27 mouse cellular contexts compared by ENCODE assay signal in genomic region chr7:54783550-54784529, GRCm38 (mm10). TPM values are rescaled to one million over a fixed set of nuclear protein-coding genes. Genes with fewer than 3 reads are reported as not detected.
DNase-seq lines count a peak whose midpoint lies in the region; ATAC-seq and TF ChIP-seq lines count a peak whose summit lies in the region.
"Had no signal": no experiment of that assay in that cellular context is flagged by ENCODE, and none has a peak within 500 bp of the region (broad histone marks: within the 10 kb centered on the region; RNA-seq: fewer than 3 reads in every experiment).

No protein-coding gene starts in this region.

- no peak for TF ChIP-seq CTCF in midbrain, postnatal 0 days (IDR thresholded peaks at IDR 0.05)

- no peaks in the 10 kb centered on the region for H3K9me3 ChIP-seq in hindbrain, embryonic 15.5 days
- no peaks in the 10 kb centered on the region for H3K9me3 ChIP-seq in hindbrain, embryonic 10.5 days
- no peaks in the 10 kb centered on the region for H3K9me3 ChIP-seq in midbrain, embryonic 14.5 days (ENCODE audit: control insufficient read depth, low read length)
- no peaks in the 10 kb centered on the region for H3K9me3 ChIP-seq in midbrain, embryonic 13.5 days
- no peaks in the 10 kb centered on the region for H3K9me3 ChIP-seq in midbrain, postnatal 0 days (ENCODE audit: low read length)
- no peaks in the 10 kb centered on the region for H3K9me3 ChIP-seq in liver, embryonic 11.5 days (ENCODE audit: control insufficient read depth, low read length)
- H3K9me3 ChIP-seq: embryonic facial prominence, embryonic 15.5 days; heart, embryonic 12.5 days; midbrain, embryonic 12.5 days had no signal

- no peaks in the 10 kb centered on the region for H3K4me1 ChIP-seq in hindbrain, embryonic 15.5 days (replicated peaks)
- H3K4me1 ChIP-seq in hindbrain, embryonic 10.5 days (replicated peaks) = peaks cover 5% of the 10 kb centered on the region; the same call in 1 of the 2 replicates
- H3K4me1 ChIP-seq in midbrain, embryonic 14.5 days (ENCODE audit: control insufficient read depth, insufficient read depth, low read length) = no peaks in the 10 kb centered on the region
- H3K4me1 ChIP-seq in midbrain, embryonic 13.5 days (replicated peaks) = peaks cover 9% of the 10 kb centered on the region; the same call in 1 of the 2 replicates
- no peaks in the 10 kb centered on the region for H3K4me1 ChIP-seq in midbrain, postnatal 0 days (ENCODE audit: insufficient read depth, low read length)
- no peaks in the 10 kb centered on the region for H3K4me1 ChIP-seq in liver, embryonic 11.5 days (replicated peaks; ENCODE audit: control insufficient read depth, insufficient read depth, low read length)
- H3K4me1 ChIP-seq: embryonic facial prominence, embryonic 15.5 days; heart, embryonic 12.5 days had no signal

- ATAC-seq in hindbrain, embryonic 15.5 days (ENCODE audit: low FRiP score, low read depth) = peak; percentile 68
- peak; percentile 44; the same call in 1 of the 2 replicates for ATAC-seq in midbrain, embryonic 14.5 days (ENCODE audit: low FRiP score, low TSS enrichment)
- ATAC-seq in midbrain, embryonic 13.5 days = no peak
- ATAC-seq in midbrain, postnatal 0 days (ENCODE audit: low FRiP score) = peak; percentile 52; the same call in 1 of the 2 replicates
- ATAC-seq in liver, embryonic 11.5 days (replicated peaks; ENCODE audit: low FRiP score) = no peak
- ATAC-seq: forebrain, embryonic 16.5 days; liver, postnatal 0 days; lung, postnatal 0 days had no signal

- 86% methylated on average over 10 of the region's 10 CpGs for WGBS in hindbrain, embryonic 15.5 days
- WGBS in hindbrain, embryonic 10.5 days = 87% methylated on average over 10 of the region's 10 CpGs
- WGBS in midbrain, embryonic 14.5 days = 91% methylated on average over 10 of the region's 10 CpGs
- 90% methylated on average over 10 of the region's 10 CpGs for WGBS in midbrain, embryonic 13.5 days
- WGBS in midbrain, postnatal 0 days = 92% methylated on average over 10 of the region's 10 CpGs
- WGBS in liver, embryonic 11.5 days = 74% methylated on average over 10 of the region's 10 CpGs

- no peak overlapping the region for H3K4me2 ChIP-seq in hindbrain, embryonic 15.5 days
- H3K4me2 ChIP-seq in midbrain, embryonic 14.5 days (ENCODE audit: low read length) = no peak overlapping the region
- no peak overlapping the region for H3K4me2 ChIP-seq in midbrain, embryonic 13.5 days (replicated peaks)
- H3K4me2 ChIP-seq in midbrain, postnatal 0 days (ENCODE audit: low read depth, low read length, poor library complexity, severe bottlenecking) = no peak overlapping the region
- no peak overlapping the region for H3K4me2 ChIP-seq in liver, embryonic 11.5 days
- H3K4me2 ChIP-seq: embryonic facial prominence, embryonic 15.5 days; heart, embryonic 12.5 days; midbrain, embryonic 12.5 days had no signal

- no peak overlapping the region for H3K9ac ChIP-seq in hindbrain, embryonic 15.5 days
- H3K9ac ChIP-seq in midbrain, embryonic 14.5 days (replicated peaks; ENCODE audit: low read length) = no peak overlapping the region
- no peak overlapping the region for H3K9ac ChIP-seq in midbrain, embryonic 13.5 days (replicated peaks)
- no peak overlapping the region for H3K9ac ChIP-seq in midbrain, postnatal 0 days (replicated peaks; ENCODE audit: low read length, poor library complexity, severe bottlenecking)
- no peak overlapping the region for H3K9ac ChIP-seq in liver, embryonic 11.5 days (ENCODE audit: low read depth, low read length)
- H3K9ac ChIP-seq: embryonic facial prominence, embryonic 15.5 days; heart, embryonic 12.5 days; liver, postnatal 0 days; midbrain, embryonic 12.5 days had no signal

- H3K36me3 ChIP-seq in hindbrain, embryonic 15.5 days = no peaks in the 10 kb centered on the region
- H3K36me3 ChIP-seq in hindbrain, embryonic 10.5 days = no peaks in the 10 kb centered on the region
- no peaks in the 10 kb centered on the region for H3K36me3 ChIP-seq in midbrain, embryonic 14.5 days (ENCODE audit: control insufficient read depth, insufficient read depth, low read length)
- no peaks in the 10 kb centered on the region for H3K36me3 ChIP-seq in midbrain, embryonic 13.5 days
- no peaks in the 10 kb centered on the region for H3K36me3 ChIP-seq in midbrain, postnatal 0 days (ENCODE audit: insufficient read depth, low read length)
- H3K36me3 ChIP-seq in liver, embryonic 11.5 days (ENCODE audit: control insufficient read depth, insufficient read depth, low read length) = no peaks in the 10 kb centered on the region
- H3K36me3 ChIP-seq: embryonic facial prominence, embryonic 15.5 days; heart, embryonic 12.5 days; midbrain, embryonic 12.5 days had no signal

- H3K4me3 ChIP-seq in hindbrain, embryonic 15.5 days = no peak overlapping the region
- H3K4me3 ChIP-seq in hindbrain, embryonic 10.5 days = no peak overlapping the region
- H3K4me3 ChIP-seq in midbrain, embryonic 14.5 days (replicated peaks; ENCODE audit: low read depth, low read length) = no peak overlapping the region
- H3K4me3 ChIP-seq in midbrain, embryonic 13.5 days (replicated peaks) = no peak overlapping the region
- H3K4me3 ChIP-seq in midbrain, postnatal 0 days (ENCODE audit: low read depth, low read length) = no peak overlapping the region
- H3K4me3 ChIP-seq in liver, embryonic 11.5 days (ENCODE audit: low read depth, low read length) = no peak overlapping the region
- H3K4me3 ChIP-seq: embryonic facial prominence, embryonic 15.5 days; heart, embryonic 12.5 days; midbrain, embryonic 12.5 days had no signal

- no peaks in the 10 kb centered on the region for H3K27me3 ChIP-seq in hindbrain, embryonic 15.5 days
- H3K27me3 ChIP-seq in hindbrain, embryonic 10.5 days (ENCODE audit: insufficient read depth, poor library complexity, severe bottlenecking) = no peaks in the 10 kb centered on the region
- H3K27me3 ChIP-seq in midbrain, embryonic 14.5 days (ENCODE audit: control insufficient read depth, insufficient read depth, low read length) = no peaks in the 10 kb centered on the region
- H3K27me3 ChIP-seq in midbrain, embryonic 13.5 days = no peaks in the 10 kb centered on the region
- H3K27me3 ChIP-seq in midbrain, postnatal 0 days (ENCODE audit: insufficient read depth, low read length) = no peaks in the 10 kb centered on the region
- no peaks in the 10 kb centered on the region for H3K27me3 ChIP-seq in liver, embryonic 11.5 days (replicated peaks; ENCODE audit: control insufficient read depth, insufficient read depth, low read length)
- H3K27me3 ChIP-seq: embryonic facial prominence, embryonic 15.5 days; heart, embryonic 12.5 days; midbrain, embryonic 12.5 days had no signal

- DNase-seq in cerebellum, postnatal 14 days = peak; percentile 55 to 70
- no peak for DNase-seq in cerebellum, postnatal 36 days
- DNase-seq in hindbrain, embryonic 10.5 days (ENCODE audit: low spot score) = no peak
- DNase-seq in midbrain, embryonic 14.5 days = no peak
- DNase-seq in midbrain, postnatal 0 days (ENCODE audit: low spot score) = peak; percentile 56
- DNase-seq in liver, embryonic 11.5 days (ENCODE audit: low spot score) = no peak
- DNase-seq: adrenal gland, postnatal 10 days; cerebellum, adult 2 months; gastrocnemius, postnatal 10 days; heart, adult 11 months; heart, postnatal 14 days; kidney, adult 11 months; layer of hippocampus, adult 9-11 months; liver, postnatal 0 days; retina, postnatal 1 day; right cerebral cortex, postnatal 25 days; spleen, adult 18-20 months had no signal

- H3K27ac ChIP-seq in hindbrain, embryonic 15.5 days (replicated peaks) = no peak overlapping the region
- H3K27ac ChIP-seq in hindbrain, embryonic 10.5 days = no peak overlapping the region
- H3K27ac ChIP-seq in midbrain, embryonic 14.5 days (replicated peaks; ENCODE audit: low read depth, low read length) = no peak overlapping the region
- H3K27ac ChIP-seq in midbrain, embryonic 13.5 days = no peak overlapping the region
- H3K27ac ChIP-seq in midbrain, postnatal 0 days (ENCODE audit: low read depth, low read length) = no peak overlapping the region
- H3K27ac ChIP-seq in liver, embryonic 11.5 days (ENCODE audit: low read depth, low read length) = no peak overlapping the region
- H3K27ac ChIP-seq: embryonic facial prominence, embryonic 15.5 days; kidney, postnatal 0 days; midbrain, embryonic 12.5 days had no signal

RNA-seq across cellular contexts. Expression of gene Luzp2, which starts 51.5 kb away (rescaled TPM):
- polyA plus RNA-seq in hindbrain, embryonic 15.5 days (2015; fragmentation: Nextera tagmentation; extraction: Ambion mirVana) = 56.7 and 60.2 TPM in 2 replicates
- 0.81 and 1.4 TPM in 2 replicates for polyA plus RNA-seq in hindbrain, embryonic 10.5 days (2016; fragmentation: Nextera tagmentation; extraction: Ambion mirVana)
- polyA plus RNA-seq in midbrain, embryonic 14.5 days (2014; fragmentation: Nextera tagmentation; extraction: Ambion mirVana) = 60.2 and 64.3 TPM in 2 replicates
- 21.3 and 23.1 TPM in 2 replicates for polyA plus RNA-seq in midbrain, embryonic 13.5 days (2015; fragmentation: Nextera tagmentation; extraction: Ambion mirVana)
- 150 and 151 TPM in 2 replicates for total RNA-seq in midbrain, postnatal 0 days (2014; rRNA removed)
- 95.3 and 106 TPM in 2 replicates for polyA plus RNA-seq in midbrain, postnatal 0 days (2015; fragmentation: Nextera tagmentation; extraction: Ambion mirVana)
- not detected in 2 replicates for polyA plus RNA-seq in liver, embryonic 11.5 days (2014; fragmentation: Nextera tagmentation; extraction: Ambion mirVana)
- total RNA-seq: liver, adult 2 months had no signal
- polyA plus RNA-seq: large intestine, adult 2 months; liver, adult 2 months; liver, postnatal 0 days had no signal

Comparison
In these comparisons a context has a peak if more than half of its experiments do, and no peak if none do; other contexts are left out.
1. DNase-seq: peak in cerebellum, postnatal 14 days (2 of 2) and midbrain, postnatal 0 days (single experiment); none in cerebellum, postnatal 36 days (0 of 2), hindbrain, embryonic 10.5 days (single experiment), midbrain, embryonic 14.5 days (single experiment) and liver, embryonic 11.5 days (single experiment).
2. ATAC-seq: peak in hindbrain, embryonic 15.5 days (single experiment), midbrain, embryonic 14.5 days (single experiment) and midbrain, postnatal 0 days (single experiment); none in midbrain, embryonic 13.5 days (single experiment) and liver, embryonic 11.5 days (single experiment).